Mouse (Mus musculus) c-Kit-positive CD71-negative TER-119-negative erythroid progenitor cells, embryonic 14.5 days (primary cell): ENCODE results near the gene Tex14.
"Not testable (repeated sequence)": the region's sequence is repeated elsewhere in the genome, so short reads cannot be mapped to it uniquely, and the experiment has no call there.

Source experiments
- DNase-seq: peaks from one replicate; pipeline ENCODE4 v3.0.0-alpha.2; 2013; ENCODE audit warnings: low read depth

Tex14 gene

GRCm38 (mm10) chr11:87404876-87405275 is at the start of gene Tex14, which contains the start of gene Rad51c:
Gene Tex14 (plus strand): TSS chr11:87405065.
Gene Rad51c (minus strand): TSS chr11:87404954.
- no peak for DNase-seq

GRCm38 (mm10) chr11:87357317-87358300 is 47.3 kb upstream of the Tex14 start:
- DNase-seq, result no peak

- no peak for DNase-seq
Measured at GRCm38 (mm10) chr11:87358331-87359261, 46.3 kb upstream of the Tex14 start, which contains the start of gene Ppm1e. Gene Ppm1e (minus strand): TSS chr11:87359023.

GRCm38 (mm10) chr11:87359262-87359612 is 45.6 kb upstream of the Tex14 start:
- DNase-seq, result no peak

- no peak for DNase-seq
Measured at GRCm38 (mm10) chr11:87365120-87365519, 39.7 kb upstream of the Tex14 start.

GRCm38 (mm10) chr11:87367061-87367460 is 37.8 kb upstream of the Tex14 start:
- DNase-seq, result no peak

GRCm38 (mm10) chr11:87367865-87368580 is 36.8 kb upstream of the Tex14 start:
- no peak for DNase-seq

GRCm38 (mm10) chr11:87384551-87384950 is 20.3 kb upstream of the Tex14 start:
- no peak for DNase-seq

- DNase-seq, result no peak
Measured at GRCm38 (mm10) chr11:87385676-87386075, 19.2 kb upstream of the Tex14 start.

GRCm38 (mm10) chr11:87393855-87394254 is 11.0 kb upstream of the Tex14 start:
- peak; percentile 23 for DNase-seq

GRCm38 (mm10) chr11:87398402-87398801 is 6.5 kb upstream of the Tex14 start:
- no peak for DNase-seq

- DNase-seq, result peak; percentile 90
Measured at GRCm38 (mm10) chr11:87404111-87404853, 583 bp upstream of the Tex14 start.

GRCm38 (mm10) chr11:87413412-87413811 is 8.5 kb downstream of the Tex14 start:
- not testable (repeated sequence) for DNase-seq

GRCm38 (mm10) chr11:87416120-87416519 is 11.3 kb downstream of the Tex14 start:
- DNase-seq, result no peak

- DNase-seq, result no peak
Measured at GRCm38 (mm10) chr11:87420861-87421260, 16.0 kb downstream of the Tex14 start.

- DNase-seq, result no peak
Measured at GRCm38 (mm10) chr11:87421760-87422201, 16.9 kb downstream of the Tex14 start.

- DNase-seq, result peak; percentile 79
Measured at GRCm38 (mm10) chr11:87422511-87423340, 17.9 kb downstream of the Tex14 start.

- no peak for DNase-seq
Measured at GRCm38 (mm10) chr11:87423551-87424325, 18.9 kb downstream of the Tex14 start.

- DNase-seq, result no peak
Measured at GRCm38 (mm10) chr11:87426121-87426449, 21.2 kb downstream of the Tex14 start.
